8 mouse cellular contexts compared by ENCODE assay signal in genomic region chr9:13874359-13874758, GRCm38 (mm10). TPM values are rescaled to one million over a fixed set of nuclear protein-coding genes. Genes with fewer than 3 reads are reported as not detected.
DNase-seq lines count a peak whose midpoint lies in the region; ATAC-seq and TF ChIP-seq lines count a peak whose summit lies in the region.

No protein-coding gene starts in this region.

- ATAC-seq in cerebellum, adult (ENCODE audit: insufficient number of reproducible peaks, low FRiP score, low TSS enrichment) = no peak
- no peak for ATAC-seq in lung, postnatal 0 days
- no peak for ATAC-seq in activated CD4-positive, CD25-positive, alpha-beta regulatory T cell, adult 4 months

- H3K4me2 ChIP-seq in lung, postnatal 0 days (replicated peaks; ENCODE audit: low read depth, low read length) = no peak overlapping the region

- 40% methylated on average over 2 of the region's 2 CpGs for WGBS in cerebellum, adult 2 months
- 28% methylated on average over 2 of the region's 2 CpGs for WGBS in lung, postnatal 0 days

- no peak for DNase-seq in cerebellum, adult 2 months
- DNase-seq in lung, postnatal 0 days (ENCODE audit: low spot score) = no peak
- DNase-seq in lung, postnatal 25 days (ENCODE audit: low spot score) = no peak
- peak; percentile 40 for DNase-seq in naive thymus-derived CD4-positive, alpha-beta T cell, adult 2 months (ENCODE audit: low read depth)
- DNase-seq in layer of hippocampus, postnatal 14 days (ENCODE audit: low spot score in 2 of 2) = no peak

- no peaks in the 10 kb centered on the region for H3K4me1 ChIP-seq in cerebellum, adult 2 months (ENCODE audit: control insufficient read depth, insufficient read depth, low read length)
- H3K4me1 ChIP-seq in lung, postnatal 0 days (ENCODE audit: insufficient read depth, low read depth, low read length) = no peaks in the 10 kb centered on the region
- H3K4me1 ChIP-seq in cortical plate, adult 2 months (ENCODE audit: control insufficient read depth, insufficient read depth, low read length) = no peaks in the 10 kb centered on the region

- no peaks in the 10 kb centered on the region for H3K27me3 ChIP-seq in cerebellum, adult 2 months (ENCODE audit: control insufficient read depth, insufficient read depth, low read length)
- no peaks in the 10 kb centered on the region for H3K27me3 ChIP-seq in lung, postnatal 0 days (replicated peaks; ENCODE audit: insufficient read depth, low read length)

- H3K4me3 ChIP-seq in cerebellum, adult 2 months (replicated peaks; ENCODE audit: insufficient read depth, low read depth, low read length) = no peak overlapping the region
- no peak overlapping the region for H3K4me3 ChIP-seq in lung, postnatal 0 days (ENCODE audit: low read depth, low read length)
- no peak overlapping the region for H3K4me3 ChIP-seq in cortical plate, adult 2 months (ENCODE audit: insufficient read depth, low read length)

- H3K36me3 ChIP-seq in lung, postnatal 0 days (ENCODE audit: insufficient read depth, low read length) = no peaks in the 10 kb centered on the region

- no peak overlapping the region for H3K9ac ChIP-seq in lung, postnatal 0 days (replicated peaks; ENCODE audit: low read depth)

- H3K27ac ChIP-seq in cerebellum, adult 2 months (ENCODE audit: insufficient read depth, low read length) = no peak overlapping the region
- no peak overlapping the region for H3K27ac ChIP-seq in lung, postnatal 0 days (ENCODE audit: low read length)
- H3K27ac ChIP-seq in cortical plate, adult 2 months (ENCODE audit: insufficient read depth, low read length) = no peak overlapping the region

- TF ChIP-seq EP300 in lung, postnatal 0 days (IDR thresholded peaks at IDR 0.05) = no peak

- 0 out of 2 replicates have a peak, but pooled peaks have one; percentile 3 for TF ChIP-seq CTCF in cerebellum, adult 2 months (IDR thresholded peaks at IDR 0.05; ENCODE audit: borderline replicate concordance, insufficient read depth, low read depth, low read length)
- TF ChIP-seq CTCF in lung, postnatal 0 days (IDR thresholded peaks at IDR 0.05) = peak; percentile 54
- TF ChIP-seq CTCF in cortical plate, adult 2 months (IDR thresholded peaks at IDR 0.05; ENCODE audit: extremely low read depth, insufficient read depth, low read length) = peak; percentile 28; the same call in 1 of the 2 replicates

- no peak for TF ChIP-seq POLR2A in cerebellum, adult 2 months (IDR thresholded peaks at IDR 0.05; ENCODE audit: borderline replicate concordance, insufficient read depth, low read length)
- TF ChIP-seq POLR2A in cortical plate, adult 2 months (IDR thresholded peaks at IDR 0.05; ENCODE audit: extremely low read depth, insufficient read depth, low read length) = no peak

- no peaks in the 10 kb centered on the region for H3K9me3 ChIP-seq in lung, postnatal 0 days (ENCODE audit: low read length)

RNA-seq across cellular contexts. Expression of gene Fam76b, which starts 46.8 kb away (rescaled TPM):
- polyA plus RNA-seq in cerebellum, adult 2 months (2012; rRNA removed) = 21.8 and 22.9 TPM in 2 replicates
- 17.0 and 17.7 TPM in 2 replicates for polyA plus RNA-seq in lung, postnatal 0 days (2015; fragmentation: Nextera tagmentation; extraction: Ambion mirVana)
- 20.8 and 22.2 TPM in 2 replicates for polyA plus RNA-seq in cortical plate, adult 2 months (2012; rRNA removed)
- polyA plus RNA-seq in activated CD4-positive, CD25-positive, alpha-beta regulatory T cell, adult 4 months (2017; shearing (Covaris generic)) = 10 to 100 TPM; 13.8 to 17.3 TPM
- 10 to 100 TPM; 18.5 to 24.7 TPM for total RNA-seq in layer of hippocampus, postnatal 14 days (2021)

RNA-seq across cellular contexts. Expression of gene Cep57, which starts 47.5 kb away (rescaled TPM):
- polyA plus RNA-seq in cerebellum, adult 2 months (2012; rRNA removed) = 23.9 and 24.3 TPM in 2 replicates
- 26.6 and 26.7 TPM in 2 replicates for polyA plus RNA-seq in lung, postnatal 0 days (2015; fragmentation: Nextera tagmentation; extraction: Ambion mirVana)
- 19.2 and 22.4 TPM in 2 replicates for polyA plus RNA-seq in cortical plate, adult 2 months (2012; rRNA removed)
- 10 to 100 TPM; 46.8 to 49.3 TPM for polyA plus RNA-seq in activated CD4-positive, CD25-positive, alpha-beta regulatory T cell, adult 4 months (2017; shearing (Covaris generic))
- 10 to 100 TPM; 16.3 to 19.5 TPM for total RNA-seq in layer of hippocampus, postnatal 14 days (2021)

Comparison
In these comparisons a context has a peak if more than half of its experiments do, and no peak if none do; other contexts are left out.
1. CTCF ChIP-seq: peak in every context shown above with its lines; median percentile 54 in lung, postnatal 0 days; 28 in cortical plate, adult 2 months; 3 in cerebellum, adult 2 months.